Mouse (Mus musculus) heart, adult 2 months (tissue): ENCODE measurements at regions not wholly inside any gene's neighbourhood (a gene's known extent, or its start where the extent isn't known, plus 50 kb on each side); places are given as distances from the start of the nearest gene placed in this dataset.

Experiments
- EP300 ChIP-seq: fragments of 200-500 bp; IDR thresholded peaks from 2 replicates; pipeline ENCODE4 v1.6.1; 2011; ENCODE audit warnings: low read depth, low read length, control low read depth; ENCODE audit not compliant: insufficient read depth
- POLR2A ChIP-seq: fragments of 200-500 bp; IDR thresholded peaks from 2 replicates; pipeline ENCODE4 v1.6.1; 2011; ENCODE audit warnings: mild to moderate bottlenecking, low read depth, low read length, control low read depth; ENCODE audit not compliant: insufficient read depth

DNA sequence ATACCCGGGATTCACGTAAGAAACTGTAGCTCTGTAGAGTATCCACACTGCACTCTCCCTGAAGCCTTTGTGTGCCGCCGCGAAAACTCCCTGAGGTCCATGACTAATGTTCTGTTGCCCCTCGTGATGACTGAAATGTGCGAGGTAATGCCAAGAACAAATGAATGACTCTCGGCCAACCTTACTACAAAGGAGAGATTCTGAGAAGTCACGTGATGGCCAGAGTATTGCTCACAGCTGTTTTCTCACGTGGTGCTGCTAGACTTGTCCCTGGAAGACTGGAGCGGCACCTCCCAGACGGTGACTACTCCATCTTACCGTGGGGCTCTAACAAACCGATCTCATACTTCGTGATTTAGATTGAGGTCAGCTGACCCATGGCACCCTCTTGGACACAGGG, 136.9 kb downstream of the Lrig3 start:
- TF ChIP-seq EP300 (no peak), POLR2A (no peak)
